Mouse (Mus musculus): Measurements from ENCODE around the gene Slc9a6.

Gene Slc9a6

DNA sequence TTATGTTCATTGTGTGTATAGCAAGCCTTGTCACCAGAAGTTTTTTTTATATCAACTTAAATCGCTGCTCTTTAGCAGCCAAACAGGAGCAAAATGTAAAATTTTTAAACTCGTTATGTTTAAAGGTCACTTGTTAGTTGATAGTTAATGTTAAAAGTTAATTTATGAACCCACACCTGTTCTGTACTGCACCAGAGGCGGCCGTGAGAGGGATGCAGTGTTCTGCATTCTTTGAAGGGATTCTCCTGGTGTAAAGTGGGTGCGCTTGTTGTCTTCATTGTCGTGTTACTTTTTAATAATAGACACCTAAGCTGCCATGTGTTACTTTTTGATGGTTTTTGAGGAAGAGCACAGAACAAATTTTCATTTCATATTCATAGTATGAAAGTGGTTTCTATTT is 52.8 kb downstream of the Slc9a6 start:
- in situ Hi-C loops (cut with MboI; ENCODE audit: low pct_unique_long_range_greater_than_20kb in 1 of 2, low sequenced_read_pairs in 2 of 2, unreplicated experiment in 1 of 2), result no loop called here

DNA sequence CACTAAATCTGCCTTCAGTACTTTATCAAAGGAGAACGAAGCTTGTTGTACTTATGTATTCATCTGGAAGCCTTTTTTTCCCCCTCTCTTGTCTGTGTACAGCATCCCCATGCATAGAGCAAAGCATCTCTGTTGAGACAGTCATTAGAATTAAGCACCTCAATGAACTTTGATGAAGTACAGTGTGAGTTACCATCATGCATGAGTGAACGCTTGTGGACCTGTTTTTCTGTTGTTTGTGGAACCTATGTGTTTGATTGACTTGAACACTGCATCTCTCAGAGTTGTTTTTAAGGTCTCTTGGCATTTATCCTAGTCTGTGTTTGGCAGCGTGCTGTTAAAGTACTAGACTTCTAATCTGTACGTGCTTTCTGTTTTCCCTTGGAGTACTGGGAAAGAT is 53.8 kb downstream of the Slc9a6 start:
- in situ Hi-C loops (cut with MboI; ENCODE audit: low pct_unique_long_range_greater_than_20kb in 1 of 2, low sequenced_read_pairs in 2 of 2, unreplicated experiment in 1 of 2), result no loop called here

- in situ Hi-C loops (cut with MboI; ENCODE audit: low pct_unique_long_range_greater_than_20kb in 1 of 2, low sequenced_read_pairs in 2 of 2, unreplicated experiment in 1 of 2), result no loop called here
Measured at GRCm38 (mm10) chrX:56665226-56665973, 55.8 kb downstream of the Slc9a6 start.

DNA sequence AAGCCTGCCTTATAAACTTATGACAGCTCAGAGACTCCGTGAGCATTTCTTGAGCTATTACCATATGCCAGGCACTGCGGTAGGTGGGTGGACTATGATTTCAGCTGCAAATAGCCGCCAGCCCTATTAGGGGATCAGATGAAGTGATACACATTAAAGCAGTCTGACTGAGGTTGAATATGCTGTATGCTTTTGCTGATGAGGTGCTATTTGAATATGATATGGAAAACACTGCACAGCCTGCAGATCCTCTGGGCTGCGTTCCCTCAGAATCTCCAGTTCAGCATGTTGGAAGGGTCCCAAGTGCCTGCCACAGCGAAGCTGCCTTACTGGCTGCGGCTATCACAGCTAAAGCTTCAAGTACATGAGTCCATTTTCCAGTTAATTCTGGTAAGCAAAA is 57.7 kb downstream of the Slc9a6 start:
- in situ Hi-C loops (cut with MboI; ENCODE audit: low pct_unique_long_range_greater_than_20kb in 1 of 2, low sequenced_read_pairs in 2 of 2, unreplicated experiment in 1 of 2), result no loop called here

DNA sequence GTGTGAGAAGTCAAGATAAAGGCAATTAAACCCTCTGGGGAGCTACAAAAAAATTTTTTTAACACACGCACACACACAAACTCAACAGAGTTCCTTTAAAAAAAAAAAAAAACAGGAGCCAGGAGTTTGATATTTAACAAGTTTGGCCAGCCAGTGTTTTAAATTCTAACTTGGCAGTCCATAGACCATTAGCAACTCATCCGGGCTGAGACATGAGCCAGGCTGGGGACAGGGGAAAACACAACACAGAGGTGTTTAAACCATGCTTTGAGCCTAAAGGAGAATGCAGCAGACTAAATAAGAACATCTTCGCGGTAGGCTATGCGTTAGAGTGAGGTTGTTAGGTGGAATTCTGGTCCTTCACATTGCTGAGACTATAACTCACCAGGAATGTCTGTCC is 58.5 kb downstream of the Slc9a6 start:
- in situ Hi-C loops (cut with MboI; ENCODE audit: low pct_unique_long_range_greater_than_20kb in 1 of 2, low sequenced_read_pairs in 2 of 2, unreplicated experiment in 1 of 2), result no loop called here

- in situ Hi-C loops (cut with MboI; ENCODE audit: low pct_unique_long_range_greater_than_20kb in 1 of 2, low sequenced_read_pairs in 2 of 2, unreplicated experiment in 1 of 2), result no loop called here
Measured at GRCm38 (mm10) chrX:56668501-56668900, 58.9 kb downstream of the Slc9a6 start.

DNA sequence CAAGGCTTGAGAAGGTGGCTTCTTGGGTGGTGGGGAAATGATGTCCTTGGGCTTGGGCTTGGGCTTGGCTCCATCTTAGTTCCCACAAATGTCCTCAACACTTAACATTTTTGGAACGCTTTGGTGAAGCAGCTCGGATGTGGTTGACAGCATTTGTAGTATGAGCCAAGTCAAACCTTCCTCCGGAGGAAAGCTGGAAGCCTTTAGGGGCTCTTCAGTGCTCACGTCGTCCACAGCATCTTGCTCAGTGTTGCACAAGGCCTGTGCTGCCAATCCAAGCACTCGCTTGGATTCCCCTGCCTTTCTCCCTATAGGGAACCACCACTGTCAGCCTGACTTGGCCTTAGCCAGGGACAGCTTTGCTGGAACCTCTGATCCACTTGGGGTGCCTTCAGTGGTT is 66.0 kb downstream of the Slc9a6 start:
- in situ Hi-C loops (cut with MboI; ENCODE audit: low pct_unique_long_range_greater_than_20kb in 1 of 2, low sequenced_read_pairs in 2 of 2, unreplicated experiment in 1 of 2), result no loop called here

DNA sequence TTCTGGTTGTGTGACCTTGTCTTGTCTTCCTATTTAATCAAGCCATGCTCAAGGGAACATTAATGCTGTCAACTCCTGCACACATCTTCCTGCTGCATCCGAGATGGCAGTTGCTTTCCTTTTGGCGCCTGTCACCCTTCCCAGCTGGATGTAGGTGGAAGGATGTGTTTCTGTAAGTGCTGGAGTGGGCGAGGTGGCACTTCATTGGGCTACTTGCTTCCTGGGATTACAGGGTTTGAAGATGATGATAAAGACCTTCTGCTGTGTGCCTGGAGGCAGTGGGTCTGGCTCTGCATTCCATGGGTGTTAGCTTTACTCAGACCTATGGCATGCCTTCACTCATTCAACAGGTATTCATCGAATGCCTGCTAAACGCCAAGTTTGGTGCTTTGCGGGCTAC is 68.2 kb downstream of the Slc9a6 start:
- in situ Hi-C loops (cut with MboI; ENCODE audit: low pct_unique_long_range_greater_than_20kb in 1 of 2, low sequenced_read_pairs in 2 of 2, unreplicated experiment in 1 of 2), result no loop called here

GRCm38 (mm10) chrX:56679066-56679465 is 69.5 kb downstream of the Slc9a6 start:
- in situ Hi-C loops (cut with MboI; ENCODE audit: low pct_unique_long_range_greater_than_20kb in 1 of 2, low sequenced_read_pairs in 2 of 2, unreplicated experiment in 1 of 2), result no loop called here

DNA sequence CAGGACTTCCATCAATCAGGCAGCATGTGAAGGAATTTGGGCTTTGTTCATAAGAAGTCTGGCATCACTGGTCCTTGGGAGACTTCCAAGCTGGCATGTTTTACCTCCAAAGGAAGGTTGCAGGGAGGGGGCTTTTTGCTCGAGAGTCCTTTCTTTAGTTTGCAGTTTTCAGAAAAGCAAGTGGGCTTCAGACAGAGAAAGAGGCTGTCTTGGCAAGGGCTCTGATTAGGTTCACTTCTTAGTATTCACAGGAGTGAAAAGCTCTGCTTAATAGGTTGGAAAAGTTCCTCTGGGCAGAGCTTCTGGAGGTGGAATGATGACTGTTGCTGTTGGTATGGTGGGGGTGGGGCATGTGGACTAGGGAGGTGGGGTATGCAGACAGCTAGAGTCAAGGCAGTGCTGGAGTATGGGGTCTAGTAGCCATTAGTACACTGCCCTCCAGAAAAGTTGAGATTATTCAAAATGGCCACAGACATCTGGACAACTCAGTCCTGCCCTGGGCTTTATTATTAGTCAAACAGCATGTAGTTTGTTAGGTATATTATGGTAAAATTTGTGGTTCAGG is 72.7 kb downstream of the Slc9a6 start:
- in situ Hi-C loops (cut with MboI; ENCODE audit: low pct_unique_long_range_greater_than_20kb in 1 of 2, low sequenced_read_pairs in 2 of 2, unreplicated experiment in 1 of 2), result no loop called here

GRCm38 (mm10) chrX:56683521-56683920 is 74.0 kb downstream of the Slc9a6 start:
- in situ Hi-C loops (cut with MboI; ENCODE audit: low pct_unique_long_range_greater_than_20kb in 1 of 2, low sequenced_read_pairs in 2 of 2, unreplicated experiment in 1 of 2), result no loop called here

DNA sequence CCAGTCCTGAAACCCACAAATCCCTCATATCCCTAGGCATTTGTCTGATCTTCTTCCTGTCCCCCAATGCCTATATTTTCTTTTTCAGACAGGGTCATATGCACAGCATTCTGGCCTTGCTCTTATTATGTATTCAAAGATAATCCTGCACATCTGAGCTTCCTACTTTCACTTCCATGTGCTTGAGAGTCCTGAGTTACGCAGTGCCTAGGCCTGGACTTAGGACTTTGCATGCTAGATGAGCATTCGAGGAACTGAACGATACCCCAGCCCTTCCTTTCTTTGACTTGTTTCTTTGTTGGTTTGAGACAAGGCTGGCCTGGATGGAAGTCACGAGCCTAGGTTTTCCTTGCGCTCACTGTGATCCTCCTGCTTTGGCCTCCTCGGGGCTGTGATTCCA is 83.0 kb downstream of the Slc9a6 start:
- in situ Hi-C loops (cut with MboI; ENCODE audit: low pct_unique_long_range_greater_than_20kb in 1 of 2, low sequenced_read_pairs in 2 of 2, unreplicated experiment in 1 of 2), result no loop called here

- in situ Hi-C loops (cut with MboI; ENCODE audit: low pct_unique_long_range_greater_than_20kb in 1 of 2, low sequenced_read_pairs in 2 of 2, unreplicated experiment in 1 of 2), result no loop called here
Measured at GRCm38 (mm10) chrX:56694539-56694938, 85.0 kb downstream of the Slc9a6 start.

DNA sequence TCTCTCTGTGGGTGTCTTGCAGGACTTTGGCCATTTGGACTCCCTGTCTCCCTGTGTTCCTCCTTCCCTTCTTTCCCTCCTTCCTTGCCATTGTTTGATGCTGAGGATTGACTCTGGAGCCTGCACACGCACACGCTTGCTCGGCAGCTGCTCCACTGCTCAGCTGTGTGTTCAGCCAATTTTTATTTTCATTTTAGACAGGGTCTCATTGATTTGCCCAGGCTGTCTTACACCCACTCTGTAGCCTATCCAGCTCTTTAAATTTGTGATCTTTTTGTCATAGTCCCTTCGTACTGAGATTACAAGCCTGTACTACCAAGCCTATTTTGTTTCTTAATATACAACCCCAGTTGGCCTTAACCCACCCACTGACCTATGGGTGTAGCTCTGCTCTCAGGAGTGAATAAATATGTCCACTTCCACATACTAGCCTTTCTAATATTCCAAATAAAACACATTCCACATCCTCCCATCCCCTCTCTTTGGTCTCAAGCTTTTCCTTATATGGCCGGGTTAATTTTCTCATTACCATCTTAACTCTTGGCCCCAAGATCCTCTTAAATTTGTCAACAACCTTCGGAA is 87.7 kb downstream of the Slc9a6 start:
- in situ Hi-C loops (cut with MboI; ENCODE audit: low pct_unique_long_range_greater_than_20kb in 1 of 2, low sequenced_read_pairs in 2 of 2, unreplicated experiment in 1 of 2), result no loop called here

GRCm38 (mm10) chrX:56697886-56698285 is 88.3 kb downstream of the Slc9a6 start:
- in situ Hi-C loops (cut with MboI; ENCODE audit: low pct_unique_long_range_greater_than_20kb in 1 of 2, low sequenced_read_pairs in 2 of 2, unreplicated experiment in 1 of 2), result no loop called here

DNA sequence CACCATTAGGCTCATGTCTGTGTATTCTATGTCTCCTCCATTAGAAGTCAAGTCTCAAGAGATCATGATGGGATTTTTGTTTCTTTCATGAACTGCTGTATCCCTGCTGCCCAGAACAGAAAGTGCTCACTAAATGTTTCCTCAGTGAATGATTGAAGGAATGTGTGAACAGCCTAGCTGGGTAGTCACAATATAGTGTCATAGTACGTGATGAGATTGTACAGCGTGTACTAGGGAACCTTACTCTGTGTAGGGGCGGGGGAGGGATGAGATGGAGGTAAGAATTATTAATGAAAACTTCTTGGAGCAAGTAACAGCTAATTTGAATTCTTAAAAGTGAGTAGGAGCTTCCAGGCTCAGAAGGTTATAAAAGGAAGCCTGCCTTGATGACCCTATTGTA is 91.7 kb downstream of the Slc9a6 start:
- in situ Hi-C loops (cut with MboI; ENCODE audit: low pct_unique_long_range_greater_than_20kb in 1 of 2, low sequenced_read_pairs in 2 of 2, unreplicated experiment in 1 of 2), result no loop called here

DNA sequence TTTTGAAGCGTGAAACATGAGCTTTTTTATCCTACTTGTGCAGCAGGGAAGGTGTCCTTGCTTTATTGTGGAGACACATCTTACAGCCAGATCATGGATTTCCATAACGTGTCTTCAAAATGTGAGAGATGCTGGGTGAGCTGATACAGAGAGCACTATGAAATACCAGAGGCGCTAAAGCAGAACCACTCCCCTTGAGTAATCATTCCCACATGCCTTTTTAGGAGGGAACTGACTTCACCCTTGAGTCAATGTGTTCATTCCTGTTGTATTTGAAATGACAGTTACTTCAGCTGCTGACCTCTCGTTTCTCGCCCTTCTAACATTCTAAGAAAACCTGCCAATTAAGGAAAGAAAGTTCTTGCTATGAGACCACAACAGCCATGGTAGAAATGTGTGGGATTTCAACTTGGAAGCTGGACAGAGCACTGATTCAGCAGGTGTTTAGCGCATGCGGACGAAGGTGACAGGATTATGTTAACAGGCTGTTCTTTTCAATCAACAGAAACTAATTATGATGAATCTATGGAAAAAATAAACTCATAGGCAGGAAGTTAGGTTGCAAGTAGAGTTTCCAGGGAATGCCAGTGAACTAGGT is 94.5 kb downstream of the Slc9a6 start:
- in situ Hi-C loops (cut with MboI; ENCODE audit: low pct_unique_long_range_greater_than_20kb in 1 of 2, low sequenced_read_pairs in 2 of 2, unreplicated experiment in 1 of 2), result no loop called here

GRCm38 (mm10) chrX:56708592-56709370 is 99.2 kb downstream of the Slc9a6 start:
- in situ Hi-C loops (cut with MboI; ENCODE audit: low pct_unique_long_range_greater_than_20kb in 1 of 2, low sequenced_read_pairs in 2 of 2, unreplicated experiment in 1 of 2), result no loop called here

GRCm38 (mm10) chrX:56710522-56710921 is 101.0 kb downstream of the Slc9a6 start:
- in situ Hi-C loops (cut with MboI; ENCODE audit: low pct_unique_long_range_greater_than_20kb in 1 of 2, low sequenced_read_pairs in 2 of 2, unreplicated experiment in 1 of 2), result no loop called here

All from mouse embryonic stem cell (cell line).